Mouse (Mus musculus): ENCODE results near the gene Gm10406.
"Not testable (repeated sequence)": the region's sequence is repeated elsewhere in the genome, so short reads cannot be mapped to it uniquely, and the experiment has no call there.

Gene Gm10406

DNA sequence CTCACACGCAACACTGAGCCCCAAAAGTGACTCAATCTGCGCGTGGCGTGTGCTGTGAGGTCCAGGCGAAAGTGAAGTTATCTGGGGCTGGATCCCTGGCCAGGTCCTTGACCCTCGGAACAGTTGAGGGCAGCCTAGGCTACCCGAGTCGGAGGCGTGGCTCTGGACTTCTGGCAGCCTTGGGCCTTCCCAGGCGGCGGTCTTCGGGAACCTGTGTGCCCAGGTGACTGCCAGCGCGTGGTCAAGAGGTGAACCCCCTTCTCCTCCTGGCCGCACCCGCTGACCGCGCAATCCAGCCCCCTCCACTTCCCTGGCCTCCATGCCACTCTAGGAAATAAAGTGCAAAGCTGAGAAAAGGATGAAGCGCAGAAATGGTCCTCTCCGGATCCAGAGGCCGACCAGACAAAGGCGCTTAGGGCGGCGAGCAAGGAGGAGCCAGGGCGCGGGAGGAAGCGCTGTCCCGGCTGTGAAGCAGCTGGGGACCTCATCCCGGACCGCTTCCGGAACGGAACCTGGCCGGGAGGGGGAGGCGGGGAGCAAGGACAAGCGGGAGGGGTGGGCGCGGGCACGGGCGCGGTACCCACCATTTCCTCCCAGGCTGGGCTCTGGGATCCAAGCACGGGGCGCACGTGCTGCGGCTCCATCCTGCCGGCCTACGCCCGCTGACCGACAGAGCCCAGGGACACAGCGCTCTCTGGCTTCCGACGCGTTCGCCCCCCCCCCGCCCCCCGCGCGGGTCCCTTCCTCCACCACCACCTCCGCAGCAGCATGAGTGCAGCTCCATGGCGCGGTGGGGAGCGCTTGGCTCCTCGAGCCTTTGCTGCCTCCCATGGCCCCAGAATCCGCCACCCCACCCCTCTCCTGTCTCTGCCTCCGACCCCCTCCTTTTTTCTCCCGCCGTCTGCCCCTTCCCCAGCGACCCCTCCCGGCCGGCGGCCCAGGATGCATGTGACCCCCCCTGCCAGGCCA is at the start of gene Gm10406:
Gene Gm10406, minus strand, starts transcription at position 669 of the 969 bp plus-strand sequence.
- TF ChIP-seq GATA4 (IDR thresholded peaks at IDR 0.05; ENCODE audit: insufficient replicate concordance, low read length), result not testable (repeated sequence)

DNA sequence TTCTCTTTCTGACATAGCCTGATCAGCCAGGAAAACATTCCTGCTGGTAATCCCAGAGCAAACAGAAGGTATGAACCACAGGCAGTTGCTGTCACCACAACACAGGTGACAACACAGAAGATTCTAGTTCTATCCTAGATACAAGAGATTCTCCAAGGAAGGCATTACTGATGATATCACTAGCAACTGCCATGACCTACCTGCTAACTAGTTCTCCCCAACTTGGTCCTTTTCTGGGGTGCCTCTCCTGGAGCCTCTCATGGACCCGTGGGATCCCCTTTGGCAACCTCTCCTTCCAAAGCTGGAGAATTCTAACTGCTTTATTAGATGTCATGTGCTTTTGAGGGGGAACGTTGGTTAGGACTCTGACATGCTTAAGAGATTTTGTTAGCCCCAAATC is 17.6 kb upstream of the Gm10406 start, which contains the start of gene Gm3685:
Gene Gm3685, minus strand, starts transcription at position 101 of the 400 bp plus-strand sequence.
- not testable (repeated sequence) for TF ChIP-seq GATA4 (IDR thresholded peaks at IDR 0.05; ENCODE audit: insufficient replicate concordance, low read length)

DNA sequence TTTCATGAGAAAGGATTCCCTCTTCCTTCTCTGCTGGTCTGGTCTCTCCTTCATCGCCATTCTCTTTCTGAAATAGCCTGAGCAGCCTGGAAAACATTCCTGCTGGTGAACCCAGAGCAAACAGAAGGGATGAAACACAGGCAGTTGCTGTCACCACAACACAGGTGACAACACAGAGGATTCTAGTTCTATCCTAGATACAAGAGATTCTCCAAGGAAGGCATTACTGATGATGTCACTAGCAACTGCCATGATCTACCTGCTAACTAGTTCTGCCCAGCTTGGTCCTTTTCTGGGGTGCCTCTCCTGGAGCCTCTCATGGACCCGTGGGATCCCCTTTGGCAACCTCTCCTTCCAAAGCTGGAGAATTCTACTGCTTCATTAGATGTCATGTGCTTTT is 53.5 kb downstream of the Gm10406 start, which contains the start of gene Gm6356:
Gene Gm6356, minus strand, starts transcription at position 101 of the 400 bp plus-strand sequence.
- not testable (repeated sequence) for TF ChIP-seq GATA4 (IDR thresholded peaks at IDR 0.05; ENCODE audit: insufficient replicate concordance, low read length)

Measured in liver, adult (tissue).